Mouse (Mus musculus) ES-Bruce4 (cell line): ENCODE results near the gene Tmem125.

ENCODE experiments used
- CTCF ChIP-seq: IDR thresholded peaks from one replicate; pipeline ENCODE4 v1.8.1; 2011; ENCODE audit warnings: low read depth, low read length
- POLR2A ChIP-seq: IDR thresholded peaks from one replicate; pipeline ENCODE4 v1.8.1; 2011; ENCODE audit warnings: low read length; ENCODE audit not compliant: insufficient read depth

DNA sequence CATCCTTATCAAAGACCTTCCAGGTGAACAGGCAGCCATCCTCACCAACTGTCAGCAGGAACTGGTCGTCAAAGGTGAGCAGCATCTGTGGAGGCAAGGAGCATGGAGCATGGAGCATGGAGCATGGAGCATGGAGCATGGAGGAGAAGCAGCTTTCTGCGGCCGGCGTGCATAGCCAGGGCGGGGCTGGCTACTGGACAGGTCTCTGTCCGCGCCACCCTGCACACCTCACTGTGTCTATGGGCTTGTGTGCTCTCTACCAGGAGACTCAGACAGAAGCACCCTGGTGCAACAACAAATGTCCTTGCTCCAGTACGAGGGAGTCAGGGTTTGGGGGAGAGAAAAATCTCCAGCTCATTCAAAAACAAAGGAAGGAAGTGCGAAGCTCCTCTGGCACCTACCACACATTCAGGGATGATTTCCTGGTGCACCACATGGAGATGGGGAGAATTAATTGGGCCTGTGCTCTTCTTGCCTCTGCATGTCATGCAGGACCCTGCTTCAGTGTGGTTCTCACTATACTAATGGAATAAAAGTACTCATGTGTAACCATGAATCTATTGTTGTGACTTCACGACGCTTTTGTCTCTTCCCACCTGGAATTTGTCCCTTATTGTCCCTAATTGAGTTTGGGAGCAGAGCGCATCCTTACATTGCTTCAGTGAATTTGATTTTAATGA is 45.3 kb upstream of the Tmem125 start:
- no peak for TF ChIP-seq CTCF
- no peak for TF ChIP-seq POLR2A
